8 mouse cellular contexts compared by ENCODE assay signal in genomic region chr6:125110927-125111326, GRCm38 (mm10). TPM values are rescaled to one million over a fixed set of nuclear protein-coding genes. Genes with fewer than 3 reads are reported as not detected.
DNase-seq lines count a peak whose midpoint lies in the region.

No protein-coding gene starts in this region.

- H3K4me1 ChIP-seq in limb, embryonic 10.5 days = no peaks in the 10 kb centered on the region

- no peaks in the 10 kb centered on the region for H3K27me3 ChIP-seq in limb, embryonic 10.5 days (ENCODE audit: low read depth, poor library complexity, severe bottlenecking)

- DNase-seq in heart, postnatal 10 days = peak; percentile 46 to 67
- no peak for DNase-seq in heart, postnatal 25 days (ENCODE audit: low spot score)
- peak; percentile 51 to 56 for DNase-seq in right cerebral cortex, adult 2 months (ENCODE audit: low spot score in 2 of 2)
- no peak for DNase-seq in right cerebral cortex, adult 18-20 months
- peak; percentile 55 for DNase-seq in cerebellum, adult 9-11 months
- DNase-seq in limb, embryonic 10.5 days (ENCODE audit: low spot score) = peak; percentile 59
- no peak for DNase-seq in Muller cell, postnatal 12 days (ENCODE audit: inconsistent ontology term)
- no peak for DNase-seq in layer of hippocampus, adult 9-10 months (ENCODE audit: low spot score)

- intact Hi-C loops in heart, postnatal 10 days (cut with DNase I) = loop anchor here (5.0 kb wide), 1 partner anchor 76 kb away; no protein-coding TSS in a partner anchor
- intact Hi-C loops in heart, postnatal 25 days (cut with DNase I) = no loop called here

- no peaks in the 10 kb centered on the region for H3K9me3 ChIP-seq in limb, embryonic 10.5 days (replicated peaks)

- H3K36me3 ChIP-seq in limb, embryonic 10.5 days = peaks cover 100% of the 10 kb centered on the region

- no peak overlapping the region for H3K4me3 ChIP-seq in limb, embryonic 10.5 days

- 93% methylated on average over 7 of the region's 7 CpGs for WGBS in limb, embryonic 10.5 days

- no peak overlapping the region for H3K27ac ChIP-seq in limb, embryonic 10.5 days

RNA-seq across cellular contexts. Expression of gene Chd4, which starts 15.1 kb away (rescaled TPM):
- 100 to 1,000 TPM; 170 to 183 TPM for total RNA-seq in heart, postnatal 10 days (2021)
- 100 to 1,000 TPM; 111 to 116 TPM for total RNA-seq in heart, postnatal 25 days (2021)
- polyA plus RNA-seq in limb, embryonic 10.5 days (2016; fragmentation: Nextera tagmentation; extraction: Ambion mirVana) = 104 and 109 TPM in 2 replicates

RNA-seq across cellular contexts. Expression of gene Nop2, which starts 20.8 kb away (rescaled TPM):
- 10 to 100 TPM; 23.7 to 25.3 TPM for total RNA-seq in heart, postnatal 10 days (2021)
- 10 to 100 TPM; 19.4 to 20.0 TPM for total RNA-seq in heart, postnatal 25 days (2021)
- 94.6 and 119 TPM in 2 replicates for polyA plus RNA-seq in limb, embryonic 10.5 days (2016; fragmentation: Nextera tagmentation; extraction: Ambion mirVana)

RNA-seq across cellular contexts. Expression of gene Iffo1, which starts 34.1 kb away (rescaled TPM):
- 10 to 100 TPM; 13.0 to 17.8 TPM for total RNA-seq in heart, postnatal 10 days (2021)
- total RNA-seq in heart, postnatal 25 days (2021) = 10 to 100 TPM in 1 of 2 experiments, 1 to 10 TPM in 1; 7.1 to 12.0 TPM
- 10.9 and 15.5 TPM in 2 replicates for polyA plus RNA-seq in limb, embryonic 10.5 days (2016; fragmentation: Nextera tagmentation; extraction: Ambion mirVana)

RNA-seq across cellular contexts. Expression of gene Lpar5, which starts 43.2 kb away (rescaled TPM):
- total RNA-seq in heart, postnatal 10 days (2021) = under 1 TPM; 0.37 to 0.53 TPM
- not detected for total RNA-seq in heart, postnatal 25 days (2021)
- 0.14 and 0.18 TPM in 2 replicates for polyA plus RNA-seq in limb, embryonic 10.5 days (2016; fragmentation: Nextera tagmentation; extraction: Ambion mirVana)

RNA-seq across cellular contexts. Expression of gene Gapdh, which starts 55.3 kb away (rescaled TPM):
- 1,000 to 10,000 TPM; 3,414 to 3,559 TPM for total RNA-seq in heart, postnatal 10 days (2021)
- 1,000 to 10,000 TPM; 4,843 to 4,911 TPM for total RNA-seq in heart, postnatal 25 days (2021)
- 2,585 and 3,112 TPM in 2 replicates for polyA plus RNA-seq in limb, embryonic 10.5 days (2016; fragmentation: Nextera tagmentation; extraction: Ambion mirVana)

Comparison
In these comparisons a context has a peak if more than half of its experiments do, and no peak if none do; other contexts are left out.
1. DNase-seq: peak in heart, postnatal 10 days (2 of 2), right cerebral cortex, adult 2 months (2 of 2), cerebellum, adult 9-11 months (single experiment) and limb, embryonic 10.5 days (single experiment); none in heart, postnatal 25 days (single experiment), right cerebral cortex, adult 18-20 months (single experiment), Muller cell, postnatal 12 days (single experiment) and layer of hippocampus, adult 9-10 months (single experiment).